8 mouse cellular contexts compared by ENCODE assay signal in the genomic region with DNA sequence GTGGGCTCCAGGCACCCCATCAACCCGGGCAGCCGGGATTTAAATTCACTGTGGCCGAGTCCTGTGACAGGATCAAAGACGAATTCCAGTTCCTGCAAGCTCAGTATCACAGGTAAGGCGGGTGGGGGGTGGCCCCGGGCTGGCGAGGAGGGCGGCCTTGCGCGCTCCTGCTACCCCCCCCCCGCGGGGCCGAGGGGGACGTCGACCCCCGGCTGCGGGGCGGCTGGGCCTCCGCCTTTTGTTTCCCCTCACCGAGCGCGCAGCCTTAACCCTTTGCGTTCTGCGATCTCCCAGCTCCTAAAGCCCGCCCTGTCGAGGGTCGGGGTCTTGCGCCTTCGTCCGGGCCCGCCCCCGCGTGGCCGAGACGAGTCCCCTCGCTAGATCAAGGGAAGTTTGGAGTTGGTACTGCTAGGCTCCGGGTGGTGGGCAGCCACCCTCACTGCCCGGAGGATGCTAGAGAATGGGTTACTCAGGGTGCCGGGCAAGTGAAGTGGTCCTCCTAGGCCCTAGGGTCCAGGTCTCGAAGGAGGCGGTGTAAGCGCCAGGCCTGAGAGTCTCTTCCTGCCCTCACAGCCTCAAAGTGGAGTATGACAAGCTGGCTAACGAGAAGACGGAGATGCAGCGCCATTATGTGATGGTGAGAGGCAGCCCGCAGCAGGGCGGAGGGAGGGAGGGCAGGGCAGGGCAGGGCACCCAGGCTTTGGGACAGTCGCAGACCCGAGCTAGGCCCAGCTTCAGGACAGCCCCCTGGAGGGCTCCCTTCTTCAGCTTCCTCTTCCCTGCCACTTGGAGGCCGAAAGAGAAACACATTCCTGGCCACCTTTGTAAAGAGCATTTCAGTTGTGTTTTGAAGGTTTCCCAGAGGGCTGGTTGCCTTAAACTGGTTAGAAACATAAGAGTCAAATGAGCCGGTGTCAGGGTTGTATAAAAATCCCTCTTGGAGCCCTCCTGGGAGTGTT. TPM values are rescaled to one million over a fixed set of nuclear protein-coding genes. Genes with fewer than 3 reads are reported as not detected.
DNase-seq lines count a peak whose midpoint lies in the region; ATAC-seq and TF ChIP-seq lines count a peak whose summit lies in the region.

No protein-coding gene starts in this region.

- TF ChIP-seq POLR2A in spleen, adult 2 months (IDR thresholded peaks at IDR 0.05; ENCODE audit: low read depth, low read length), result no peak
- no peak for TF ChIP-seq POLR2A in bone marrow macrophage, adult 2 months (IDR thresholded peaks at IDR 0.05; ENCODE audit: borderline replicate concordance, low read depth, low read length)
- no peak for TF ChIP-seq POLR2A in kidney, adult 2 months (IDR thresholded peaks at IDR 0.05; ENCODE audit: low read depth, low read length)
- no peak for TF ChIP-seq POLR2A in testis, adult 2 months (IDR thresholded peaks at IDR 0.05; ENCODE audit: control insufficient read depth, low read depth, low read length)

- peaks cover 22% of the 10 kb centered on the region for H3K4me1 ChIP-seq in spleen, adult 2 months (ENCODE audit: control insufficient read depth, insufficient read depth, insufficient read length)
- H3K4me1 ChIP-seq in bone marrow macrophage, adult 2 months (ENCODE audit: control insufficient read depth, insufficient read depth, low read length), result peaks cover 34% of the 10 kb centered on the region
- peaks cover 57% of the 10 kb centered on the region for H3K4me1 ChIP-seq in forebrain, embryonic 14.5 days (ENCODE audit: control insufficient read depth, insufficient read depth, low read length)
- H3K4me1 ChIP-seq in kidney, adult 2 months (ENCODE audit: control insufficient read depth, insufficient read depth, low read length), result peaks cover 20% of the 10 kb centered on the region
- H3K4me1 ChIP-seq in midbrain, embryonic 10.5 days, result peaks cover 76% of the 10 kb centered on the region
- H3K4me1 ChIP-seq in testis, adult 2 months (ENCODE audit: control insufficient read depth, insufficient read depth, low read length), result peaks cover 25% of the 10 kb centered on the region

- peaks cover 6% of the 10 kb centered on the region for H3K36me3 ChIP-seq in spleen, adult 2 months (ENCODE audit: control insufficient read depth, insufficient read depth, low read length)
- H3K36me3 ChIP-seq in forebrain, embryonic 14.5 days (ENCODE audit: control insufficient read depth, insufficient read depth, low read length), result peaks cover 29% of the 10 kb centered on the region; the same call in 1 of the 2 replicates
- no peaks in the 10 kb centered on the region for H3K36me3 ChIP-seq in kidney, adult 2 months (ENCODE audit: control insufficient read depth, insufficient read depth, low read length)
- peaks cover 44% of the 10 kb centered on the region for H3K36me3 ChIP-seq in midbrain, embryonic 10.5 days
- H3K36me3 ChIP-seq in testis, adult 2 months (ENCODE audit: control insufficient read depth, insufficient read depth, low read length), result no peaks in the 10 kb centered on the region

- no peaks in the 10 kb centered on the region for H3K9me3 ChIP-seq in forebrain, embryonic 14.5 days (replicated peaks; ENCODE audit: control insufficient read depth, low read length)
- H3K9me3 ChIP-seq in midbrain, embryonic 10.5 days (replicated peaks), result no peaks in the 10 kb centered on the region

- H3K4me2 ChIP-seq in forebrain, embryonic 14.5 days (ENCODE audit: low read length), result peak overlapping the region; percentile 91

- H3K27ac ChIP-seq in spleen, adult 2 months (ENCODE audit: insufficient read depth, low read length), result peak overlapping the region; percentile 68
- H3K27ac ChIP-seq in bone marrow macrophage, adult 2 months (ENCODE audit: insufficient read depth, low read depth, low read length), result no peak overlapping the region
- H3K27ac ChIP-seq in forebrain, embryonic 14.5 days (ENCODE audit: low read depth, low read length), result peak overlapping the region; percentile 92
- peak overlapping the region; percentile 59 for H3K27ac ChIP-seq in kidney, adult 2 months (ENCODE audit: insufficient read depth, low read depth, low read length)
- peak overlapping the region; percentile 99 for H3K27ac ChIP-seq in midbrain, embryonic 10.5 days (replicated peaks)
- H3K27ac ChIP-seq in testis, adult 2 months (ENCODE audit: control insufficient read depth, insufficient read depth, low read depth, low read length), result no peak overlapping the region

- peak overlapping the region; percentile 81 for H3K4me3 ChIP-seq in spleen, adult 2 months (ENCODE audit: extremely low read depth, insufficient read depth, insufficient read length)
- H3K4me3 ChIP-seq in bone marrow macrophage, adult 2 months (ENCODE audit: insufficient read depth, low read length), result peak overlapping the region; percentile 80
- H3K4me3 ChIP-seq in forebrain, embryonic 14.5 days (ENCODE audit: low read depth, low read length), result peak overlapping the region; percentile 97
- peak overlapping the region; percentile 84 for H3K4me3 ChIP-seq in kidney, adult 2 months (ENCODE audit: insufficient read depth, low read depth, low read length)
- peak overlapping the region; percentile 98 for H3K4me3 ChIP-seq in midbrain, embryonic 10.5 days
- H3K4me3 ChIP-seq in testis, adult 2 months (ENCODE audit: control insufficient read depth, low read depth, low read length), result peak overlapping the region; percentile 97

- TF ChIP-seq CTCF in spleen, adult 2 months (IDR thresholded peaks at IDR 0.05; ENCODE audit: extremely low read depth, insufficient read depth, insufficient read length, insufficient replicate concordance), result no peak
- TF ChIP-seq CTCF in bone marrow macrophage, adult 2 months (IDR thresholded peaks at IDR 0.05; ENCODE audit: low read depth, low read length), result no peak
- no peak for TF ChIP-seq CTCF in kidney, adult 2 months (conservative IDR thresholded peaks at IDR 0.05; ENCODE audit: insufficient read depth, insufficient read length, low read depth, low read length)
- no peak for TF ChIP-seq CTCF in testis, adult 2 months (IDR thresholded peaks at IDR 0.05; ENCODE audit: control insufficient read depth, insufficient read depth, insufficient replicate concordance, low read depth, low read length)

- H3K9ac ChIP-seq in forebrain, embryonic 14.5 days (ENCODE audit: low read length), result peak overlapping the region; percentile 100

- WGBS in spleen, adult 2 months, result 3% methylated on average over 49 of the region's 51 CpGs
- WGBS in forebrain, embryonic 14.5 days, result under 1% methylated on average over 49 of the region's 51 CpGs
- WGBS in kidney, adult 2 months, result 3% methylated on average over 51 of the region's 51 CpGs
- 0% methylated on average over 42 of the region's 51 CpGs for WGBS in midbrain, embryonic 10.5 days

- peaks cover 3% of the 10 kb centered on the region for H3K27me3 ChIP-seq in spleen, adult 2 months (ENCODE audit: control insufficient read depth, insufficient read depth, low read length)
- H3K27me3 ChIP-seq in forebrain, embryonic 14.5 days (replicated peaks; ENCODE audit: control insufficient read depth, insufficient read depth, low read length), result no peaks in the 10 kb centered on the region
- no peaks in the 10 kb centered on the region for H3K27me3 ChIP-seq in kidney, adult 2 months (replicated peaks; ENCODE audit: control insufficient read depth, insufficient read depth, low read length)
- H3K27me3 ChIP-seq in midbrain, embryonic 10.5 days (ENCODE audit: low read depth, poor library complexity, severe bottlenecking), result 0 out of 2 replicates have a peak, but pooled peaks cover 1% of the 10 kb centered on the region
- H3K27me3 ChIP-seq in testis, adult 2 months (ENCODE audit: control insufficient read depth, insufficient read depth, low read length), result peaks cover 14% of the 10 kb centered on the region

- no peak for ATAC-seq in forebrain, embryonic 14.5 days

- DNase-seq in spleen, adult 2 months (ENCODE audit: low read depth in 1 of 2, low spot score in 2 of 2), result peak in 1 of 2 experiments; percentile 37
- no peak for DNase-seq in spleen, postnatal 14 days (ENCODE audit: low spot score in 2 of 2)
- peak; percentile 76 for DNase-seq in forebrain, embryonic 14.5 days (ENCODE audit: low spot score)
- DNase-seq in kidney, adult 2 months, result peak; percentile 57
- peak; percentile 87 for DNase-seq in midbrain, embryonic 10.5 days (ENCODE audit: low spot score)
- DNase-seq in frontal cortex, postnatal 14 days (ENCODE audit: low spot score in 2 of 2), result no peak

RNA-seq across cellular contexts. Expression of a gene that starts 2.1 kb away (rescaled TPM):
- polyA plus RNA-seq in spleen, adult 2 months (2012; rRNA removed), result 85.4 and 104 TPM in 2 replicates
- polyA plus RNA-seq in bone marrow macrophage, adult 2 months (2012; ENCODE audit: insufficient read depth, insufficient read length, missing spikeins), result 39.3 and 41.6 TPM in 2 replicates
- 28.1 and 30.1 TPM in 2 replicates for polyA plus RNA-seq in forebrain, embryonic 14.5 days (2014; fragmentation: Nextera tagmentation; extraction: Ambion mirVana)
- 47.2 and 50.9 TPM in 2 replicates for polyA plus RNA-seq in kidney, adult 2 months (2012; rRNA removed)
- 48.7 and 55.8 TPM in 2 replicates for polyA plus RNA-seq in midbrain, embryonic 10.5 days (2016; fragmentation: Nextera tagmentation; extraction: Ambion mirVana)
- polyA plus RNA-seq in testis, adult 2 months (2012; rRNA removed), result 153 and 176 TPM in 2 replicates

Comparison
In these comparisons a context has a peak if more than half of its experiments do, and no peak if none do; other contexts are left out.
1. DNase-seq: peak in forebrain, embryonic 14.5 days (single experiment), kidney, adult 2 months (single experiment) and midbrain, embryonic 10.5 days (single experiment); none in spleen, postnatal 14 days (0 of 2) and frontal cortex, postnatal 14 days (0 of 2).
2. H3K27ac ChIP-seq: peak in spleen, adult 2 months (single experiment), forebrain, embryonic 14.5 days (single experiment), kidney, adult 2 months (single experiment) and midbrain, embryonic 10.5 days (single experiment); none in bone marrow macrophage, adult 2 months (single experiment) and testis, adult 2 months (single experiment).
3. Peak in every context shown above with its lines, with median percentiles within 50 percentile points of each other: H3K4me3 ChIP-seq.